Mouse (Mus musculus): ENCODE results near the gene Podxl. TPM values are rescaled to one million over a fixed set of nuclear protein-coding genes. Genes with fewer than 3 reads are reported as not detected.

Gene Podxl
- polyA plus RNA-seq, 1 experiment from 2014 or later, result 65.3 TPM

GRCm38 (mm10) chr6:31592128-31592527, 28.3 kb upstream of the Podxl start:
- no peak overlapping the region for H3K4me2 ChIP-seq
- peak overlapping the region; percentile 72 for H3K27ac ChIP-seq
- H3K4me1 ChIP-seq, result peaks cover 17% of the 10 kb centered on the region
- 76% methylated on average over 2 of the region's 2 CpGs for WGBS
- H3K4me3 ChIP-seq (replicated peaks), result no peak overlapping the region
- no peaks in the 10 kb centered on the region for H3K36me3 ChIP-seq
- H3K9ac ChIP-seq, result no peak overlapping the region
- ATAC-seq (replicated peaks; ENCODE audit: low FRiP score), result no peak
- H3K9me3 ChIP-seq (replicated peaks), result no peaks in the 10 kb centered on the region
- no peaks in the 10 kb centered on the region for H3K27me3 ChIP-seq

GRCm38 (mm10) chr6:31591676-31592075, 27.9 kb upstream of the Podxl start:
- Histone ChIP-seq H3K9ac (no peak overlapping the region), H3K4me2 (no peak overlapping the region), H3K4me3 (replicated peaks) (no peak overlapping the region), H3K27ac (no peak overlapping the region), H3K27me3 (no peaks in the 10 kb centered on the region), H3K36me3 (no peaks in the 10 kb centered on the region), H3K4me1 (peaks cover 12% of the 10 kb centered on the region), H3K9me3 (replicated peaks) (no peaks in the 10 kb centered on the region)
- no peak for ATAC-seq (replicated peaks; ENCODE audit: low FRiP score)
- 89% methylated on average over 3 of the region's 3 CpGs for WGBS

GRCm38 (mm10) chr6:31590754-31591153, 27.0 kb upstream of the Podxl start:
- no peak overlapping the region for H3K27ac ChIP-seq
- no peaks in the 10 kb centered on the region for H3K9me3 ChIP-seq (replicated peaks)
- H3K4me3 ChIP-seq (replicated peaks), result no peak overlapping the region
- no peak overlapping the region for H3K9ac ChIP-seq
- ATAC-seq (replicated peaks; ENCODE audit: low FRiP score), result no peak
- 89% methylated on average over 2 of the region's 2 CpGs for WGBS
- H3K27me3 ChIP-seq, result no peaks in the 10 kb centered on the region
- no peak overlapping the region for H3K4me2 ChIP-seq
- peaks cover 7% of the 10 kb centered on the region; the same call in 1 of the 2 replicates for H3K4me1 ChIP-seq
- H3K36me3 ChIP-seq, result no peaks in the 10 kb centered on the region

- no peak overlapping the region for H3K27ac ChIP-seq
- no peak for ATAC-seq (replicated peaks; ENCODE audit: low FRiP score)
- no peaks in the 10 kb centered on the region for H3K9me3 ChIP-seq (replicated peaks)
- H3K9ac ChIP-seq, result no peak overlapping the region
- no peaks in the 10 kb centered on the region for H3K27me3 ChIP-seq
- 68% methylated on average over 3 of the region's 3 CpGs for WGBS
- no peak overlapping the region for H3K4me2 ChIP-seq
- H3K36me3 ChIP-seq, result no peaks in the 10 kb centered on the region
- H3K4me1 ChIP-seq, result peaks cover 7% of the 10 kb centered on the region; the same call in 1 of the 2 replicates
- no peak overlapping the region for H3K4me3 ChIP-seq (replicated peaks)
These were observed 25.5 kb upstream of the Podxl start for GRCm38 (mm10) chr6:31589268-31589667.

- 51% methylated on average over 4 of the region's 4 CpGs for WGBS
- Histone ChIP-seq H3K27ac (no peak overlapping the region), H3K9me3 (replicated peaks) (no peaks in the 10 kb centered on the region), H3K4me3 (replicated peaks) (no peak overlapping the region), H3K27me3 (no peaks in the 10 kb centered on the region), H3K36me3 (no peaks in the 10 kb centered on the region), H3K4me1 (0 out of 2 replicates have a peak, but pooled peaks cover 3% of the 10 kb centered on the region), H3K4me2 (no peak overlapping the region), H3K9ac (no peak overlapping the region)
- ATAC-seq (replicated peaks; ENCODE audit: low FRiP score), result peak; percentile 40; the same call in 1 of the 2 replicates
These were observed 23.9 kb upstream of the Podxl start for GRCm38 (mm10) chr6:31587655-31588054.

- no peak overlapping the region for H3K9ac ChIP-seq
- H3K9me3 ChIP-seq (replicated peaks), result no peaks in the 10 kb centered on the region
- no peaks in the 10 kb centered on the region for H3K27me3 ChIP-seq
- 82% methylated on average over 2 of the region's 2 CpGs for WGBS
- H3K4me2 ChIP-seq, result no peak overlapping the region
- ATAC-seq (replicated peaks; ENCODE audit: low FRiP score), result no peak
- H3K27ac ChIP-seq, result no peak overlapping the region
- no peak overlapping the region for H3K4me3 ChIP-seq (replicated peaks)
- no peaks in the 10 kb centered on the region for H3K36me3 ChIP-seq
- no peaks in the 10 kb centered on the region for H3K4me1 ChIP-seq
These were observed 22.3 kb upstream of the Podxl start for GRCm38 (mm10) chr6:31586127-31586526.

GRCm38 (mm10) chr6:31576151-31576550, 12.4 kb upstream of the Podxl start:
- H3K4me3 ChIP-seq (replicated peaks), result no peak overlapping the region
- H3K27ac ChIP-seq, result no peak overlapping the region
- no peak overlapping the region for H3K9ac ChIP-seq
- 84% methylated on average over 9 of the region's 9 CpGs for WGBS
- H3K36me3 ChIP-seq, result no peaks in the 10 kb centered on the region
- no peaks in the 10 kb centered on the region for H3K9me3 ChIP-seq (replicated peaks)
- ATAC-seq (replicated peaks; ENCODE audit: low FRiP score), result no peak
- H3K27me3 ChIP-seq, result no peaks in the 10 kb centered on the region
- H3K4me1 ChIP-seq, result no peaks in the 10 kb centered on the region
- H3K4me2 ChIP-seq, result no peak overlapping the region

GRCm38 (mm10) chr6:31575063-31575462, 11.3 kb upstream of the Podxl start:
- Histone ChIP-seq H3K36me3 (no peaks in the 10 kb centered on the region), H3K4me1 (no peaks in the 10 kb centered on the region), H3K27ac (no peak overlapping the region), H3K4me2 (no peak overlapping the region), H3K27me3 (no peaks in the 10 kb centered on the region), H3K9me3 (replicated peaks) (no peaks in the 10 kb centered on the region), H3K9ac (no peak overlapping the region), H3K4me3 (replicated peaks) (no peak overlapping the region)
- ATAC-seq (replicated peaks; ENCODE audit: low FRiP score), result no peak
- 67% methylated on average over 4 of the region's 4 CpGs for WGBS

- no peak overlapping the region for H3K27ac ChIP-seq
- no peak overlapping the region for H3K4me3 ChIP-seq (replicated peaks)
- H3K9me3 ChIP-seq (replicated peaks), result no peaks in the 10 kb centered on the region
- no peak overlapping the region for H3K9ac ChIP-seq
- ATAC-seq (replicated peaks; ENCODE audit: low FRiP score), result no peak
- no peak overlapping the region for H3K4me2 ChIP-seq
- H3K27me3 ChIP-seq, result peaks cover 26% of the 10 kb centered on the region
- no peaks in the 10 kb centered on the region for H3K36me3 ChIP-seq
- 51% methylated on average over 3 of the region's 3 CpGs for WGBS
- no peaks in the 10 kb centered on the region for H3K4me1 ChIP-seq
These were observed 7.7 kb upstream of the Podxl start for GRCm38 (mm10) chr6:31571459-31571858.

GRCm38 (mm10) chr6:31568070-31568595, 4.4 kb upstream of the Podxl start:
- WGBS, result 35% methylated on average over 7 of the region's 7 CpGs
- no peak for ATAC-seq (replicated peaks; ENCODE audit: low FRiP score)
- H3K9ac ChIP-seq, result no peak overlapping the region

GRCm38 (mm10) chr6:31567200-31567599, 3.4 kb upstream of the Podxl start:
- Histone ChIP-seq H3K9me3 (replicated peaks) (no peaks in the 10 kb centered on the region), H3K4me2 (no peak overlapping the region), H3K4me3 (replicated peaks) (no peak overlapping the region), H3K27me3 (peaks cover 66% of the 10 kb centered on the region), H3K36me3 (no peaks in the 10 kb centered on the region), H3K4me1 (peaks cover 28% of the 10 kb centered on the region), H3K9ac (no peak overlapping the region), H3K27ac (no peak overlapping the region)
- WGBS, result 48% methylated on average over 7 of the region's 7 CpGs
- no peak for ATAC-seq (replicated peaks; ENCODE audit: low FRiP score)

More at GRCm38 (mm10) chr6:31568070-31568595, 4.4 kb upstream of the Podxl start:
- Histone ChIP-seq H3K36me3 (no peaks in the 10 kb centered on the region), H3K27me3 (peaks cover 57% of the 10 kb centered on the region), H3K4me2 (no peak overlapping the region), H3K27ac (no peak overlapping the region), H3K9me3 (replicated peaks) (no peaks in the 10 kb centered on the region), H3K4me1 (peaks cover 18% of the 10 kb centered on the region), H3K4me3 (replicated peaks) (no peak overlapping the region)

GRCm38 (mm10) chr6:31564901-31565391, 1.2 kb upstream of the Podxl start:
- H3K27ac ChIP-seq, result no peak overlapping the region
- 2% methylated on average over 17 of the region's 17 CpGs for WGBS
- no peak for ATAC-seq (replicated peaks; ENCODE audit: low FRiP score)
- peaks cover 28% of the 10 kb centered on the region for H3K4me1 ChIP-seq
- peaks cover 88% of the 10 kb centered on the region for H3K27me3 ChIP-seq
- no peaks in the 10 kb centered on the region for H3K36me3 ChIP-seq
- peak overlapping the region; percentile 67 for H3K4me3 ChIP-seq (replicated peaks)
- peak overlapping the region; percentile 96 for H3K4me2 ChIP-seq
- no peaks in the 10 kb centered on the region for H3K9me3 ChIP-seq (replicated peaks)
- H3K9ac ChIP-seq, result no peak overlapping the region

- Histone ChIP-seq H3K9ac (peak overlapping the region; percentile 45), H3K27me3 (peaks cover 91% of the 10 kb centered on the region), H3K9me3 (replicated peaks) (no peaks in the 10 kb centered on the region), H3K4me2 (peak overlapping the region; percentile 96), H3K36me3 (no peaks in the 10 kb centered on the region), H3K4me3 (replicated peaks) (peak overlapping the region; percentile 67), H3K4me1 (peaks cover 28% of the 10 kb centered on the region), H3K27ac (0 out of 2 replicates have a peak overlapping the region, but pooled peaks have one; percentile 20)
- under 1% methylated on average over 18 of the region's 18 CpGs for WGBS
- ATAC-seq (replicated peaks; ENCODE audit: low FRiP score), result no peak; the same call in 1 of the 2 replicates
These were observed 376 bp upstream of the Podxl start for GRCm38 (mm10) chr6:31564182-31564531.
